In genomic region chr3:138859666-138860065, GRCm38 (mm10) we compare ENCODE assay signal across 9 mouse cellular contexts.
DNase-seq lines count a peak whose midpoint lies in the region; ATAC-seq lines count a peak whose summit lies in the region.
"Had no signal": no experiment of that assay in that cellular context is flagged by ENCODE, and none has a peak within 500 bp of the region (broad histone marks: within the 10 kb centered on the region; RNA-seq: fewer than 3 reads in every experiment).

No protein-coding gene starts in this region.

- no peak for ATAC-seq in midbrain, embryonic 15.5 days (replicated peaks)
- ATAC-seq in hindbrain, embryonic 12.5 days (ENCODE audit: low FRiP score): peak; percentile 12; the same call in 1 of the 2 replicates
- 0 out of 2 replicates have a peak, but pooled peaks have one; percentile 18 for ATAC-seq in midbrain, embryonic 14.5 days (ENCODE audit: low FRiP score, low TSS enrichment)
- ATAC-seq in CD4-positive, CD25-positive, alpha-beta regulatory T cell, adult 4 months: no peak

- H3K27me3 ChIP-seq in midbrain, embryonic 10.5 days (ENCODE audit: low read depth, poor library complexity, severe bottlenecking): no peaks in the 10 kb centered on the region
- H3K27me3 ChIP-seq in midbrain, embryonic 15.5 days (replicated peaks): no peaks in the 10 kb centered on the region
- no peaks in the 10 kb centered on the region for H3K27me3 ChIP-seq in hindbrain, embryonic 12.5 days
- no peaks in the 10 kb centered on the region for H3K27me3 ChIP-seq in midbrain, embryonic 14.5 days (ENCODE audit: control insufficient read depth, insufficient read depth, low read length)
- H3K27me3 ChIP-seq: embryonic facial prominence, embryonic 15.5 days had no signal

- intact Hi-C loops in left cerebral cortex, postnatal 14 days (cut with DNase I): loop anchor here (5.0 kb wide), 1 partner anchor 57 kb away; no protein-coding TSS in a partner anchor

- DNase-seq in midbrain, embryonic 10.5 days (ENCODE audit: low spot score): peak; percentile 36
- DNase-seq in cerebellum, adult 8-10 months: peak; percentile 57
- peak; percentile 56 for DNase-seq in midbrain, embryonic 14.5 days
- DNase-seq in left cerebral cortex, postnatal 14 days (ENCODE audit: low spot score in 2 of 2): no peak
- DNase-seq in right cerebral cortex, adult 18-20 months: no peak

- H3K4me2 ChIP-seq in midbrain, embryonic 15.5 days: no peak overlapping the region
- no peak overlapping the region for H3K4me2 ChIP-seq in hindbrain, embryonic 12.5 days (replicated peaks)
- H3K4me2 ChIP-seq in midbrain, embryonic 14.5 days (ENCODE audit: low read length): peak overlapping the region; percentile 19
- H3K4me2 ChIP-seq: embryonic facial prominence, embryonic 15.5 days had no signal

- H3K36me3 ChIP-seq in midbrain, embryonic 10.5 days: no peaks in the 10 kb centered on the region
- H3K36me3 ChIP-seq in midbrain, embryonic 15.5 days (replicated peaks): no peaks in the 10 kb centered on the region
- H3K36me3 ChIP-seq in hindbrain, embryonic 12.5 days: no peaks in the 10 kb centered on the region
- no peaks in the 10 kb centered on the region for H3K36me3 ChIP-seq in midbrain, embryonic 14.5 days (ENCODE audit: control insufficient read depth, insufficient read depth, low read length)
- H3K36me3 ChIP-seq: embryonic facial prominence, embryonic 15.5 days had no signal

- no peaks in the 10 kb centered on the region for H3K9me3 ChIP-seq in midbrain, embryonic 10.5 days (replicated peaks)
- no peaks in the 10 kb centered on the region for H3K9me3 ChIP-seq in midbrain, embryonic 15.5 days
- H3K9me3 ChIP-seq in hindbrain, embryonic 12.5 days (replicated peaks): no peaks in the 10 kb centered on the region
- H3K9me3 ChIP-seq in midbrain, embryonic 14.5 days (ENCODE audit: control insufficient read depth, low read length): no peaks in the 10 kb centered on the region
- H3K9me3 ChIP-seq: embryonic facial prominence, embryonic 15.5 days had no signal

- H3K4me3 ChIP-seq in midbrain, embryonic 10.5 days: no peak overlapping the region
- no peak overlapping the region for H3K4me3 ChIP-seq in midbrain, embryonic 15.5 days
- H3K4me3 ChIP-seq in hindbrain, embryonic 12.5 days: no peak overlapping the region
- no peak overlapping the region for H3K4me3 ChIP-seq in midbrain, embryonic 14.5 days (replicated peaks; ENCODE audit: low read depth, low read length)
- H3K4me3 ChIP-seq: embryonic facial prominence, embryonic 15.5 days had no signal

- peak overlapping the region; percentile 73; the same call in 1 of the 2 replicates for H3K27ac ChIP-seq in midbrain, embryonic 10.5 days (replicated peaks)
- no peak overlapping the region for H3K27ac ChIP-seq in midbrain, embryonic 15.5 days
- H3K27ac ChIP-seq in hindbrain, embryonic 12.5 days: peak overlapping the region; percentile 75
- no peak overlapping the region for H3K27ac ChIP-seq in midbrain, embryonic 14.5 days (replicated peaks; ENCODE audit: low read depth, low read length)

- peaks cover 62% of the 10 kb centered on the region for H3K4me1 ChIP-seq in midbrain, embryonic 10.5 days
- peaks cover 67% of the 10 kb centered on the region for H3K4me1 ChIP-seq in midbrain, embryonic 15.5 days
- peaks cover 66% of the 10 kb centered on the region for H3K4me1 ChIP-seq in hindbrain, embryonic 12.5 days
- H3K4me1 ChIP-seq in midbrain, embryonic 14.5 days (ENCODE audit: control insufficient read depth, insufficient read depth, low read length): peaks cover 56% of the 10 kb centered on the region

- H3K9ac ChIP-seq in midbrain, embryonic 15.5 days: no peak overlapping the region
- H3K9ac ChIP-seq in hindbrain, embryonic 12.5 days: no peak overlapping the region
- 0 out of 2 replicates have a peak overlapping the region, but pooled peaks have one; percentile 26 for H3K9ac ChIP-seq in midbrain, embryonic 14.5 days (replicated peaks; ENCODE audit: low read length)
- H3K9ac ChIP-seq: embryonic facial prominence, embryonic 15.5 days had no signal

- WGBS in midbrain, embryonic 10.5 days: 42% methylated on average over 8 of the region's 8 CpGs
- WGBS in midbrain, embryonic 15.5 days: 25% methylated on average over 8 of the region's 8 CpGs
- WGBS in hindbrain, embryonic 12.5 days: 34% methylated on average over 8 of the region's 8 CpGs
- WGBS in midbrain, embryonic 14.5 days: 12% methylated on average over 8 of the region's 8 CpGs

Comparison
In these comparisons a context has a peak if more than half of its experiments do, and no peak if none do; other contexts are left out.
1. H3K27ac ChIP-seq: peak in midbrain, embryonic 10.5 days (single experiment) and hindbrain, embryonic 12.5 days (single experiment); none in midbrain, embryonic 15.5 days (single experiment) and midbrain, embryonic 14.5 days (single experiment).
2. ATAC-seq: peak in hindbrain, embryonic 12.5 days (single experiment) and midbrain, embryonic 14.5 days (single experiment); none in midbrain, embryonic 15.5 days (single experiment) and CD4-positive, CD25-positive, alpha-beta regulatory T cell, adult 4 months (single experiment).
3. DNase-seq: peak in midbrain, embryonic 10.5 days (single experiment), cerebellum, adult 8-10 months (single experiment) and midbrain, embryonic 14.5 days (single experiment); none in left cerebral cortex, postnatal 14 days (0 of 2) and right cerebral cortex, adult 18-20 months (single experiment).